Mouse (Mus musculus): ENCODE results near the gene Erich4. TPM values are rescaled to one million over a fixed set of nuclear protein-coding genes. Genes with fewer than 3 reads are reported as not detected.

The Erich4 gene
- not detected in 2 replicates for polyA plus RNA-seq (2015; fragmentation: Nextera tagmentation; extraction: Ambion mirVana)

DNA sequence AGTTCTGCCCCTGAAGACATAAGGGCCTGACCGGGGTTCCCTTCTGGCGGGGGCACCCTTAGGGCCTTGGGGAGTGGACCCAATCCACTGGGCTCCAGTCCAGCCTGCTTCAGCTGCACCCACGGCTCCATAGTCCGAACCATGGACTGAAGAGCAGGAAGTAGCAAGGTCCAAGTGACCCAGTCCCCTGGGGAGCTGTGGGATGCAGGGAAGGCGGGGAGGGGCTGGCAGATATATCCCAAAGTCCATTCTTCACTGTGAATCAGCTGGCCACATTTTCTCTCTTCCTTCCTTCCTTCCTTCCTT is at the start of gene Erich4:
Gene Erich4, minus strand, starts transcription at position 187 of the 306 bp plus-strand sequence.
- WGBS = 84% methylated on average over 5 of the region's 5 CpGs
- Histone ChIP-seq H3K9me3 (replicated peaks) (no peaks in the 10 kb centered on the region), H3K9ac (no peak within 1 kb of the TSS), H3K4me2 (no peak within 1 kb of the TSS), H3K27ac (no peak within 1 kb of the TSS), H3K4me1 (peaks cover 10% of the 10 kb centered on the region), H3K36me3 (ENCODE audit: poor library complexity, severe bottlenecking) (no peaks in the 10 kb centered on the region), H3K27me3 (0 out of 2 replicates have a peak, but pooled peaks cover 7% of the 10 kb centered on the region), H3K4me3 (no peak within 1 kb of the TSS)
- ATAC-seq = no peak

DNA sequence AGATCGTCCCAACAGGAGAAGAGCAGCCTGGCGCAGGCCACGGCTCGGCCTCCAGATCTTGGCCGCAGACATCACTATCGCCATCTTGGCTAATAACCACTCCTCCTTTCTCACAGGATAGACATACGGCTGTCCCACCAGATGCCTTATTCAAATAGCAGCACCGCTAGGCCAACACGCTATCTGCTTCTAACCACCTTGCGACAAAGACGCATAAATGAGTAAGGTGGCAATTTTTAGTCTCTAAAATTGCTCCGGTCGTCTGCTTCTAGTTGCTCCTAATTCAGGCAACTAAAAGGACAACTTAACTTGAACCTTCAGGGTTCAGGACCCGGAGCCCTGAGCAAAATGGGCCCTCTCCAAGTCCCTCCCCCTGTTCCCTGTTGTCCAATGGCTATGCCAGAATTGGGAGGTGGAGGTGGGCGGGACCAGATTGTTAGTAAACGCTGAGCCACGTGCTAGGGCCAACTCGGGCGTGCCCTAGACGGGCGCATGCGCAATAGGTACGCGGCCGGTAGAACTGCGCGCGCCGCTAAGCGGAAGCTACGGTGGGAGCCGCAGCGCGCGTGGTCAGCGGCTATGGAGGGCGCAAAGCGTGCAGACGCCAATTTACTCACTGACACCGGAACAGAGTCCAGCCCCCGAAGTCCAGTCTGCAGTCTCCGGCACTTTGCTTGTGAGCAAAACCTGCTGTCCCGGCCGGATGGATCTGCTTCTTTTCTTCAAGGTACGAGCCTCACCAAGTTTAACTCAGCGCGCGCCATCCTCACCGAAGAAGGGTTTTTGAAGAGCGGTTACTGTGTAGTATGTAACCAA is 43.2 kb upstream of the Erich4 start, which contains the start of the genes Bckdha and Exosc5:
Gene Bckdha, minus strand, starts transcription at position 325 of the 816 bp plus-strand sequence.
Gene Exosc5, plus strand, starts transcription at position 508 of the 816 bp plus-strand sequence.
- H3K36me3 ChIP-seq (ENCODE audit: poor library complexity, severe bottlenecking) = peaks cover 12% of the 10 kb centered on the region
- H3K27ac ChIP-seq = no peak within 1 kb of the TSS
- peak within 1 kb of the TSS; percentile 85 for H3K4me2 ChIP-seq
- H3K9ac ChIP-seq = peak within 1 kb of the TSS; percentile 67
- H3K9me3 ChIP-seq (replicated peaks) = no peaks in the 10 kb centered on the region
- 1% methylated on average over 50 of the region's 50 CpGs for WGBS
- peak; percentile 98 for ATAC-seq
- peaks cover 32% of the 10 kb centered on the region for H3K4me1 ChIP-seq
- H3K4me3 ChIP-seq = peak within 1 kb of the TSS; percentile 71
- H3K27me3 ChIP-seq = no peaks in the 10 kb centered on the region

DNA sequence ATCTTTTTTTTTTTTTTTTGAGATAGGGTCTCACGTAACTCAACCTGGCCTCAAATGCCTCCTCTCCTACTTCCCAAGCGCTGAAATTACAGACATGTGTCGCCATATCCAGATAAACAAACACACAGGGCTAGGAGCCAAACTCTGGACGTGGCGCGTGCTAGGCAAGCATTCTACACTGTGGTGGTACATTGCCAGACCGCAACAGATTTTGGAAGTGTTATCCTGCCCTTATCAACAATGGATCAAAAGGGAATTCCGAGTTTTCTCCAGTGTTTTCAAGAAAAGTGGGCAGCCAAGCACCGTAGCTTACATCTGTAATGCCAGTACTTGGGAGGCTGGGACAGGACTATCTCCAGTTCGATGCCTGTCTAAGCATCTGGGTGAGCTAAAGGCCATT is 42.1 kb upstream of the Erich4 start:
- Histone ChIP-seq H3K4me3 (peak overlapping the region; percentile 71), H3K9ac (peak overlapping the region; percentile 67), H3K4me1 (peaks cover 32% of the 10 kb centered on the region), H3K36me3 (ENCODE audit: poor library complexity, severe bottlenecking) (peaks cover 8% of the 10 kb centered on the region; the same call in 1 of the 2 replicates), H3K27ac (no peak overlapping the region), H3K27me3 (no peaks in the 10 kb centered on the region), H3K9me3 (replicated peaks) (no peaks in the 10 kb centered on the region), H3K4me2 (peak overlapping the region; percentile 85)
- WGBS = 39% methylated on average over 10 of the region's 10 CpGs
- no peak for ATAC-seq

DNA sequence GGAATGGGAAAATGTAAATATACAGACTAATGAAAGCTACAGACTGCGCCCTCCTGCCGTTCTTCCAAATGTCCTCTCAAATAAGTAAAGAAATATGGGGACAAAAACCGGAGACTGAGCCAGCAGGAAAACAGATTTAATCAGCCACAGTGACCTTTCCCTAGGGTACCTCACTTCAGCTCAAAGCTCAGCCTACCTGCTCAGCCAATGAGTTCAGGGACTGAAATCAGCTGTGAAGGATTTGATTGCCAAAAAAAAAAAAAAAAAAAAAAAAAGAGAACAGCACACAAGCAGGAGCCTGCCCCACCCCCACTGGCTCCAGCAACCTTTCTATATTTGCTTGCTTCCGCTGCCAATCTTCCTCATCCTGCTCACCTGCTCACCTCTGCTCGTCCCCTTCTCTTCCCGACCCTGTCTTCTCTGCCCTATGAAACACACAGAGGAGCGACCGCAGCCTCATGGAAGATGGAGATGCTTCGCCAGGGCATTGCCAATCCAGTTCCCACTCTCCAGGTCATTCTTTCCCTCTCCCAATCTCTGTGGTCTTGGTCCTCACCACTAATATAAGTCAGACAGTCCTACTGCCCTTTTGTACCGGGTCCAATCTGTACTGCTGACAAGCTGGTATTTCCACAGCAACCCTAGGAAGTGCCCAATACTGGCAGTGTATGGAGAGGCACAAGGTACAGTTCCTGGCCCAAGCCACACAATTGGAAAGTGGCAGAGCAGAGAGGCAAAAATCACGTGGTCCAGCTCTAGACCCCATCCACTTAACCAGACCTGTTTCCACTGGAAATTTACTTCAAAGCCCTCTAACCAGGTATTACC is 40.1 kb upstream of the Erich4 start:
- Histone ChIP-seq H3K4me3 (no peak overlapping the region), H3K9me3 (replicated peaks) (no peaks in the 10 kb centered on the region), H3K9ac (no peak overlapping the region), H3K4me1 (peaks cover 32% of the 10 kb centered on the region), H3K27ac (no peak overlapping the region), H3K4me2 (no peak overlapping the region), H3K36me3 (ENCODE audit: poor library complexity, severe bottlenecking) (no peaks in the 10 kb centered on the region), H3K27me3 (no peaks in the 10 kb centered on the region)
- ATAC-seq = no peak
- WGBS = 77% methylated on average over 11 of the region's 11 CpGs

DNA sequence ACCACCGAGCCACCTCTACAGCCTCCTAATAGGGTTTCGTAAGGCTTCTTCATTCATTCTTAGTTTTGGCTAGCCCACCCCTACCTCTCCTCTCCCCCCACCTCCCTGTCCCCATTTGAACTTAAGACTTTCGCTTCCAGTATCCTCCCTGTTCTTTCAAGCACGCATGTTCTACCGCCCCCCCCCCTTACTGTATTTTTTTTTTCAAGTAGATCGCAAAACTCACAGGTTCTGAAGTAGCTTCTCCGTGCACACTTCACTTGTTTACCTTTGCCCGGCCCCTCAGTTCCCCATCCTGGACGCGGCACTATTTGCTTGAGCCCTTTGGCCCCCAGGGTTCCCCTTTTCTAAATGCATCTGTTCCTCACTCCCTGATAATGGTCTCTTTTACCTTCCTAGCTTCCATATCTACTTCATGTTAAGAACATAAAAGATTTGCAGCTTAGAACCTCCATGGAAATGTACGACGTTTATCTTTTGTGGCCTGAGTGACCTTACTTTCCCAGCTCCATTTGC is 36.6 kb upstream of the Erich4 start:
- Histone ChIP-seq H3K4me3 (no peak overlapping the region), H3K9me3 (replicated peaks) (no peaks in the 10 kb centered on the region), H3K36me3 (ENCODE audit: poor library complexity, severe bottlenecking) (no peaks in the 10 kb centered on the region), H3K4me1 (peaks cover 8% of the 10 kb centered on the region), H3K27ac (no peak overlapping the region), H3K4me2 (no peak overlapping the region), H3K9ac (no peak overlapping the region), H3K27me3 (no peaks in the 10 kb centered on the region)
- 92% methylated on average over 12 of the region's 12 CpGs for WGBS
- ATAC-seq = no peak

DNA sequence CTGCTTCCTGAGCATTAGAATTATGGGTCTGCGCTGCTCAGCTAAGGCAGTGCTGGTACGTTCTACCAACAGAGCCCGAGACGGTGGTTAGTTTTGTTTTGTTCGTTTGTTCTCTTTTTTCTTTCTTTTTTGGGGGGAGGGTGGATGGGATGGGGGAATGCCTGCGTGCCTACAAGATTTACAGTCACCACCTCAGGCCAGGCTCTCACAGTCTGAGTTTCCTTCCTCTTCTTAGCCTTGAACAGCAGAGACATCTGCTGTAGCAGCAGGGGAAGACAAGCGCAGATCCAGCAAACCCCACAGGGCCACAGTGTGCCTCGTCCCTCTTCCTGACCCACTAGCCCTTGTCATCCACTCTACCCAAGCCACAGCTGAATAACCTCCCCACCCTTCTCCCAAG is 35.6 kb upstream of the Erich4 start:
- no peak overlapping the region for H3K4me3 ChIP-seq
- ATAC-seq = no peak
- H3K27me3 ChIP-seq = no peaks in the 10 kb centered on the region
- H3K27ac ChIP-seq = no peak overlapping the region
- no peak overlapping the region for H3K9ac ChIP-seq
- no peaks in the 10 kb centered on the region; the same call in 1 of the 2 replicates for H3K4me1 ChIP-seq
- no peaks in the 10 kb centered on the region for H3K9me3 ChIP-seq (replicated peaks)
- WGBS = 92% methylated on average over 8 of the region's 8 CpGs
- no peaks in the 10 kb centered on the region for H3K36me3 ChIP-seq (ENCODE audit: poor library complexity, severe bottlenecking)
- H3K4me2 ChIP-seq = no peak overlapping the region

DNA sequence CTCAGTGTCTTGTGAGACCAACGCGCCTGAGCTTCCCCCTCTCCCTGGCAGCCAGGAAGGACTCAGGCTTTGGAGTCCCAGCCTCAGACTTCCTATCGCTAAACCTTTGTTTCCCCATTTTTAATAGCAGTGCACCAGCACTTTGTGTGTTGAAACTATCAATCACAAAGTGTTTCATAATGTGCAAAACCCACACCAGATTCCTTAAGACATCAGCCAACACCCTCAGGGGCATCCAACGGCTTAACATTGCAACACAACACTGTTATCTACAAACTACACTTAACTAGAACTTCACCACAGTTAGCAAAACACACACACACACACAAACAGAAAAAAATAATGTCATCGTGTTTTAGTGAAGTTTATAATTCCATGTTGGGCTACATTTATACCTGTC is 34.1 kb upstream of the Erich4 start:
- no peak for ATAC-seq
- Histone ChIP-seq H3K27me3 (no peaks in the 10 kb centered on the region), H3K4me3 (no peak overlapping the region), H3K4me2 (no peak overlapping the region), H3K9me3 (replicated peaks) (no peaks in the 10 kb centered on the region), H3K36me3 (ENCODE audit: poor library complexity, severe bottlenecking) (no peaks in the 10 kb centered on the region), H3K9ac (no peak overlapping the region), H3K27ac (no peak overlapping the region), H3K4me1 (no peaks in the 10 kb centered on the region)
- 85% methylated on average over 5 of the region's 5 CpGs for WGBS

DNA sequence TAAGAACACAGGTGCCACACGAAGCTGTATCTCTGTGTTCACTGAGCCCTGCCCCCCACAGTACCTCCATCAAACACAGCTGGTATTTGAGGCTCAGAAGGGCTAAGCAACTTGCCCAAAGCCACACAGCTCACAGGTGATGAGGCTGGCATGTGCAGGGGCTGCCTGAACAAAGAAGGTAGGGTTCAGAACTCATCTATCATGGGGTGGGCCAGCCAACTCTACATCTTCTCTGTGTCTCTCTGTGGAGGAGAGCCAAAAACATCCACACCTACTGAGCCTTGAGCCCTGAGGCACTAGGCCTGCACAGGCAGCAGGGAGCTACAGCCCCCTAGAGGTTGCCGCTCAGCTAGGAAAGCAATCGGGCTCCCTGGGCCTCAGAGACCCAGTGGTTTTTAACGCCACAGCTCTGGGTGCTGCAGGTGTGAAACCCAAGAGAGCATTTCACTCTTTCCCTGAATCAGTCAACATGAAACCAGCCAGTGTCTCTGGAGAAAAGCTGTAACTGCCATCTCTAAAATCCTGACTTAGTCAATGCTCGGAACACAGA is 32.0 kb upstream of the Erich4 start:
- no peak overlapping the region for H3K27ac ChIP-seq
- no peaks in the 10 kb centered on the region for H3K4me1 ChIP-seq
- H3K36me3 ChIP-seq (ENCODE audit: poor library complexity, severe bottlenecking) = no peaks in the 10 kb centered on the region
- H3K27me3 ChIP-seq = no peaks in the 10 kb centered on the region
- no peak for ATAC-seq
- H3K9me3 ChIP-seq (replicated peaks) = no peaks in the 10 kb centered on the region
- no peak overlapping the region for H3K4me2 ChIP-seq
- no peak overlapping the region for H3K9ac ChIP-seq
- 62% methylated on average over 5 of the region's 5 CpGs for WGBS
- no peak overlapping the region for H3K4me3 ChIP-seq

DNA sequence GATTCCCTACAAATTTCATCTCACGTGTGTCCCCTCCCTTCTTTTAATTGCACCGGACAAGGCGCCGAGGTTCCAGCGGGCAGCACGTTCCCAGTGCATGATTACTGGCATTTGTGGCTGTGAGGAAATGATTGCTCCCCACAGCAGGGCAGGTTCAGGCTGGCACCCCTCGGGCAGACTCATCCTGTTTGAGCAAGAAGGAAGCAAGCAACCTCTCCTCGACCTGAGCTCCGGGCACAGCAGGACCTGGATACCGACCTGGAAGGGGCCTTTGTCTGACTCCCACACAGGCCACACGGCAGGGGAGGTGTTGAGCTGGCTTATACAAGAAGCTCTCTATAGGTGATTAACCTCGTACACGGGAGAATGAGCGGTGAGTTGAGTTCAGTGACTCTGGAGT is 29.4 kb upstream of the Erich4 start:
- Histone ChIP-seq H3K36me3 (ENCODE audit: poor library complexity, severe bottlenecking) (peaks cover 15% of the 10 kb centered on the region; the same call in 1 of the 2 replicates), H3K9ac (no peak overlapping the region), H3K9me3 (replicated peaks) (no peaks in the 10 kb centered on the region), H3K4me2 (no peak overlapping the region), H3K27ac (no peak overlapping the region), H3K4me1 (no peaks in the 10 kb centered on the region), H3K27me3 (no peaks in the 10 kb centered on the region), H3K4me3 (no peak overlapping the region)
- WGBS = 33% methylated on average over 14 of the region's 14 CpGs
- no peak for ATAC-seq

DNA sequence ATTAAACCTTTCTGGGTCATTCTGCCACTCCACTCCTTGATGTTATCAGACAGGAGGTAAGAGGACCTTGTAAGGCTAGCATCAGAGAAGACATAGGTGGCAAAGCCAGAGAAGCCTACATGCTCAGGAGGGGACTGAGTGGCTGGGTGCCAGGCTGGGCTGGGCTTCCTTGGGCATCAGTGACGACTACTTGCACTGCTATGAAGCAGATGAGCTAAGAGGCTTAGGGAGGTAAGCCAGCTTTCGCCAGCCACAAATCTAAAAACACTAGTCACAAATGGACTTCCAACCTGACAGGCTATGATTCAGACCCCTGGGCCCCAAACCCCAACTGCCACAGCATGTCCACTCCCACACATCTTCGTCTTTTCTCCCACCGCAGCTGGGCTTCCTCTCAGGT is 28.9 kb upstream of the Erich4 start:
- no peak overlapping the region for H3K27ac ChIP-seq
- H3K9ac ChIP-seq = no peak overlapping the region
- no peak overlapping the region for H3K4me3 ChIP-seq
- H3K27me3 ChIP-seq = no peaks in the 10 kb centered on the region
- no peak overlapping the region for H3K4me2 ChIP-seq
- no peaks in the 10 kb centered on the region for H3K4me1 ChIP-seq
- H3K9me3 ChIP-seq (replicated peaks) = no peaks in the 10 kb centered on the region
- WGBS = 72% methylated on average over 4 of the region's 4 CpGs
- no peak for ATAC-seq
- peaks cover 15% of the 10 kb centered on the region; the same call in 1 of the 2 replicates for H3K36me3 ChIP-seq (ENCODE audit: poor library complexity, severe bottlenecking)

DNA sequence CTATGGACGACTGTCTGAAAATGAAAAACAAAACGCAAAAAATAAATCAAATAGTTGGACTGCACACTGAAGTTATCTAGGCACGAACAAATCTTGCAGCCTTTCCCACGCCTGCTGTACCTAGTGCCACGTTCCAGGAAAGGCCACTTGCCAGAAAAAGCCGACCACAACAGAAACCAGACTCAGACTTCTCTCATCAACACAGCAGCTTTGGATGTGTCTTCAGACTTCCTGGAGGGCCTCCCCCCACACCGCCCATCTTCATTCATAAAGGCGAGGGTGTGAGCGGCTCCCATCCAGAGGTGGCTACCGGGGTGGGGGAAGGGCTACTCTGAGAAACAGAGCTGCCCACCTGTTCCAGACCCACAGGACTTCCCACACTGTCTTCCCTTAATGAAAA is 28.4 kb upstream of the Erich4 start:
- Histone ChIP-seq H3K27ac (no peak overlapping the region), H3K4me2 (no peak overlapping the region), H3K27me3 (no peaks in the 10 kb centered on the region), H3K4me1 (no peaks in the 10 kb centered on the region), H3K36me3 (ENCODE audit: poor library complexity, severe bottlenecking) (peaks cover 19% of the 10 kb centered on the region; the same call in 1 of the 2 replicates), H3K4me3 (no peak overlapping the region), H3K9ac (no peak overlapping the region), H3K9me3 (replicated peaks) (no peaks in the 10 kb centered on the region)
- WGBS = 79% methylated on average over 10 of the region's 10 CpGs
- no peak for ATAC-seq

DNA sequence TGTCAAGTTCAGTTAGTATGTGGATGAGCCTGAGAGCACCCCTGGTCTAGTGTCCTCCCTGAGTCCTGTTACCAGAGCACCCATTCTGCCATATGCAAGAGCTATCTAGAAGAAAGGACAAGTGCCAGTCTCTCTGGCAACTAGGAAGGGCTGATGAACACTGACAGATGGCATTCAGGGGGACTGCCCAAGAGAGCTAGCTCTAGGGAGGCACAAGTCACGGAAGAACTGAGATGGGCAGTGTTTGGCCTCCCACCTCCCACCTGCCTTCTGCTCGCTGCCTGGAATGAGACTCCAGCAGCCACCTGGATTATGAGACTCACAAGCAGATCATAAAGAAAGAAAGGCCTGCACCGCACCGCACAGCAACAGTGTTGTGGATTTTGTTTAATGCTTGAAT is 24.1 kb upstream of the Erich4 start:
- no peaks in the 10 kb centered on the region for H3K9me3 ChIP-seq (replicated peaks)
- no peak overlapping the region for H3K9ac ChIP-seq
- H3K27me3 ChIP-seq = no peaks in the 10 kb centered on the region
- no peaks in the 10 kb centered on the region for H3K4me1 ChIP-seq
- H3K4me3 ChIP-seq = no peak overlapping the region
- 89% methylated on average over 4 of the region's 4 CpGs for WGBS
- H3K4me2 ChIP-seq = no peak overlapping the region
- peaks cover 52% of the 10 kb centered on the region for H3K36me3 ChIP-seq (ENCODE audit: poor library complexity, severe bottlenecking)
- no peak for ATAC-seq
- H3K27ac ChIP-seq = no peak overlapping the region
